Mouse (Mus musculus) fibroblast of lung, adult 2 months (primary cell): ENCODE results near the gene Tnks2.

Experiments
- DNase-seq: peaks from one replicate; pipeline ENCODE4 v3.0.0-alpha.2; 2011; ENCODE audit warnings: low read depth

Tnks2 gene

GRCm38 (mm10) chr19:36932613-36933012, 98.6 kb downstream of the Tnks2 start:
- DNase-seq: no peak

- no peak for DNase-seq
Measured at GRCm38 (mm10) chr19:36936285-36936684, 102.3 kb downstream of the Tnks2 start.

- DNase-seq: no peak
Measured at GRCm38 (mm10) chr19:36938008-36938407, 104.0 kb downstream of the Tnks2 start.

- DNase-seq: no peak
Measured at GRCm38 (mm10) chr19:36940064-36940463, 106.0 kb downstream of the Tnks2 start.
